Mouse (Mus musculus): ENCODE measurements around the gene Strada. TPM values are rescaled to one million over a fixed set of nuclear protein-coding genes. Genes with fewer than 3 reads are reported as not detected.
A peak's percentile ranks its signal among the peaks of the same experiment; 100 is the strongest.

The Strada gene
- polyA plus RNA-seq, 1 experiment from 2014 or later: 41.9 TPM

- Histone ChIP-seq H3K4me3 (peak overlapping the region; percentile 88), H3K9me3 (no peaks in the 10 kb centered on the region), H3K4me1 (peaks cover 49% of the 10 kb centered on the region), H3K27me3 (ENCODE audit: poor library complexity, severe bottlenecking) (no peaks in the 10 kb centered on the region), H3K36me3 (replicated peaks) (peaks cover 71% of the 10 kb centered on the region), H3K27ac (peak overlapping the region; percentile 99)
- under 1% methylated on average over 83 of the region's 106 CpGs for WGBS
- DNase-seq (ENCODE audit: extremely low spot score, low spot score): peak; percentile 84
Measured at GRCm38 (mm10) chr11:106159921-106160840, 41.8 kb downstream of the Strada start.

GRCm38 (mm10) chr11:106159216-106159920 is 42.6 kb downstream of the Strada start:
- Histone ChIP-seq H3K27ac (peak overlapping the region; percentile 99), H3K4me3 (peak overlapping the region; percentile 88), H3K27me3 (ENCODE audit: poor library complexity, severe bottlenecking) (no peaks in the 10 kb centered on the region), H3K36me3 (replicated peaks) (peaks cover 71% of the 10 kb centered on the region), H3K9me3 (no peaks in the 10 kb centered on the region), H3K4me1 (peaks cover 49% of the 10 kb centered on the region)
- peak; percentile 56 for DNase-seq (ENCODE audit: extremely low spot score, low spot score)
- 1% methylated on average over 23 of the region's 25 CpGs for WGBS

GRCm38 (mm10) chr11:106158930-106159215 is 43.1 kb downstream of the Strada start:
- peak; percentile 21 for DNase-seq (ENCODE audit: extremely low spot score, low spot score)
- H3K27me3 ChIP-seq (ENCODE audit: poor library complexity, severe bottlenecking): no peaks in the 10 kb centered on the region
- 56% methylated on average over 9 of the region's 9 CpGs for WGBS
- H3K9me3 ChIP-seq: no peaks in the 10 kb centered on the region
- peak overlapping the region; percentile 88 for H3K4me3 ChIP-seq
- peak overlapping the region; percentile 99 for H3K27ac ChIP-seq
- peaks cover 49% of the 10 kb centered on the region for H3K4me1 ChIP-seq
- H3K36me3 ChIP-seq (replicated peaks): peaks cover 71% of the 10 kb centered on the region

- Histone ChIP-seq H3K4me1 (peaks cover 49% of the 10 kb centered on the region), H3K4me3 (peak overlapping the region; percentile 88), H3K27ac (peak overlapping the region; percentile 99), H3K9me3 (no peaks in the 10 kb centered on the region), H3K27me3 (ENCODE audit: poor library complexity, severe bottlenecking) (no peaks in the 10 kb centered on the region), H3K36me3 (replicated peaks) (peaks cover 71% of the 10 kb centered on the region)
- WGBS: 62% methylated on average over 14 of the region's 14 CpGs
- peak; percentile 26 for DNase-seq (ENCODE audit: extremely low spot score, low spot score)
Measured at GRCm38 (mm10) chr11:106158081-106158929, 43.7 kb downstream of the Strada start.

GRCm38 (mm10) chr11:106157154-106157553 is 44.8 kb downstream of the Strada start:
- Histone ChIP-seq H3K27ac (no peak overlapping the region), H3K4me1 (peaks cover 49% of the 10 kb centered on the region), H3K9me3 (no peaks in the 10 kb centered on the region), H3K36me3 (replicated peaks) (peaks cover 71% of the 10 kb centered on the region), H3K27me3 (ENCODE audit: poor library complexity, severe bottlenecking) (no peaks in the 10 kb centered on the region), H3K4me3 (no peak overlapping the region)
- no peak for DNase-seq (ENCODE audit: extremely low spot score, low spot score)
- WGBS: 91% methylated on average over 7 of the region's 7 CpGs

GRCm38 (mm10) chr11:106156257-106156656 is 45.7 kb downstream of the Strada start:
- 96% methylated on average over 1 of the region's 1 CpGs for WGBS
- Histone ChIP-seq H3K27ac (no peak overlapping the region), H3K36me3 (replicated peaks) (peaks cover 79% of the 10 kb centered on the region)

GRCm38 (mm10) chr11:106155761-106156160 is 46.2 kb downstream of the Strada start:
- no peak overlapping the region for H3K4me3 ChIP-seq
- no peak overlapping the region for H3K27ac ChIP-seq
- H3K4me1 ChIP-seq: peaks cover 38% of the 10 kb centered on the region
- 83% methylated on average over 3 of the region's 3 CpGs for WGBS
- no peaks in the 10 kb centered on the region for H3K9me3 ChIP-seq
- DNase-seq (ENCODE audit: extremely low spot score, low spot score): no peak
- no peaks in the 10 kb centered on the region for H3K27me3 ChIP-seq (ENCODE audit: poor library complexity, severe bottlenecking)
- peaks cover 84% of the 10 kb centered on the region for H3K36me3 ChIP-seq (replicated peaks)

More at GRCm38 (mm10) chr11:106156257-106156656, 45.7 kb downstream of the Strada start:
- H3K4me3 ChIP-seq: no peak overlapping the region
- no peak for DNase-seq (ENCODE audit: extremely low spot score, low spot score)
- peaks cover 43% of the 10 kb centered on the region for H3K4me1 ChIP-seq
- no peaks in the 10 kb centered on the region for H3K9me3 ChIP-seq
- H3K27me3 ChIP-seq (ENCODE audit: poor library complexity, severe bottlenecking): no peaks in the 10 kb centered on the region

GRCm38 (mm10) chr11:106154770-106155169 is 47.2 kb downstream of the Strada start:
- H3K27me3 ChIP-seq (ENCODE audit: poor library complexity, severe bottlenecking): no peaks in the 10 kb centered on the region
- 85% methylated on average over 2 of the region's 2 CpGs for WGBS
- H3K4me1 ChIP-seq: peaks cover 33% of the 10 kb centered on the region
- peaks cover 94% of the 10 kb centered on the region for H3K36me3 ChIP-seq (replicated peaks)
- H3K4me3 ChIP-seq: no peak overlapping the region
- H3K9me3 ChIP-seq: no peaks in the 10 kb centered on the region
- no peak overlapping the region for H3K27ac ChIP-seq
- no peak for DNase-seq (ENCODE audit: extremely low spot score, low spot score)

GRCm38 (mm10) chr11:106154091-106154490 is 47.9 kb downstream of the Strada start:
- 0 out of 2 replicates have a peak overlapping the region, but pooled peaks have one; percentile 2 for H3K4me3 ChIP-seq
- H3K27ac ChIP-seq: no peak overlapping the region
- H3K27me3 ChIP-seq (ENCODE audit: poor library complexity, severe bottlenecking): no peaks in the 10 kb centered on the region
- H3K9me3 ChIP-seq: no peaks in the 10 kb centered on the region
- DNase-seq (ENCODE audit: extremely low spot score, low spot score): no peak
- 82% methylated on average over 5 of the region's 5 CpGs for WGBS
- H3K36me3 ChIP-seq (replicated peaks): peaks cover 100% of the 10 kb centered on the region
- peaks cover 26% of the 10 kb centered on the region for H3K4me1 ChIP-seq

- H3K36me3 ChIP-seq (replicated peaks): peaks cover 100% of the 10 kb centered on the region
- 84% methylated on average over 8 of the region's 8 CpGs for WGBS
- no peak overlapping the region for H3K4me3 ChIP-seq
- no peaks in the 10 kb centered on the region for H3K9me3 ChIP-seq
- H3K4me1 ChIP-seq: peaks cover 11% of the 10 kb centered on the region; the same call in 1 of the 2 replicates
- H3K27ac ChIP-seq: no peak overlapping the region
- H3K27me3 ChIP-seq (ENCODE audit: poor library complexity, severe bottlenecking): no peaks in the 10 kb centered on the region
- DNase-seq (ENCODE audit: extremely low spot score, low spot score): no peak
Measured at GRCm38 (mm10) chr11:106152132-106152531, 49.8 kb downstream of the Strada start.

GRCm38 (mm10) chr11:106151219-106151618 is 50.7 kb downstream of the Strada start:
- Histone ChIP-seq H3K36me3 (replicated peaks) (peaks cover 98% of the 10 kb centered on the region), H3K27me3 (ENCODE audit: poor library complexity, severe bottlenecking) (no peaks in the 10 kb centered on the region), H3K4me1 (0 out of 2 replicates have a peak, but pooled peaks cover 2% of the 10 kb centered on the region), H3K27ac (no peak overlapping the region), H3K4me3 (no peak overlapping the region), H3K9me3 (no peaks in the 10 kb centered on the region)
- no peak for DNase-seq (ENCODE audit: extremely low spot score, low spot score)
- WGBS: 90% methylated on average over 3 of the region's 3 CpGs

All from forebrain, embryonic 10.5 days (tissue).